ENCODE assay signal across 8 mouse cellular contexts in the genomic region with DNA sequence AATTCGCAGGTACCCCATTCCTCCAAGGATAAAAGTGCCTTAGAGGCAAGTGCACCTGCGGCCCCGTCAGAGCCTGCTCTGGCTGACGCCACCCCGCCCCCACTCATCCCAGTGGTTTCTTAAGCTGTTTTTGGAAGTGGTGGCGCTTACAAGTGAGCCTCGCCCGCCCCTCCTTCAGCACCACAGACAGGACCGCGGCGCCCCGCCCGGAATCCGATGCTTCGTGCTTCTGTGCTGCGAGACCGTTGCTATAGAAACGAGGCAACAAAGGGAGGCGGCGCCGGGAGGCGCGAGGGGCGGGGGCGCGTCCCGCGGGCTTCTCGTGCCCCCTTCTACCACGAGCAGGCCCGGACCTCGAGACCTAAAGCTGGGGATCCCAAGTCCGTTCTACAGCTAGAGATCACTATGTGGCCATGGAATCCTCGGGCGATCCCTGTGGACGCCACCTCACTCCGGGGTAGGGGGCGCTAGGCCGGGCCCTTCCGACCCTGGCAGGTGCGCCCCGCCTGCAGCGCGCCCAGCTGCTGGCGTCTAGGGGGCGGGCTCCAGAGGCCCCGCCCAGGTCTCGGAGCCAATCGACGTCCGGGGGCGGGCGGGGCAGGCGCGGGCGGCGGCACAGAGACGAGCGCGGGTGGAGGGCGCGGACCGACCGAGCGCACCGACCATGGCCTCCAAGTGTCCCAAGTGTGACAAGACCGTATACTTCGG. TPM values are rescaled to one million over a fixed set of nuclear protein-coding genes. Genes with fewer than 3 reads are reported as not detected.
DNase-seq lines count a peak whose midpoint lies in the region; ATAC-seq lines count a peak whose summit lies in the region.

Gene Crip2 (plus strand): TSS at position 329 of the 708 bp plus-strand sequence.

- DNase-seq in adrenal gland, adult 18-20 months (ENCODE audit: low spot score in 2 of 2), result peak; percentile 83 to 85
- peak; percentile 96 for DNase-seq in embryo, embryonic 11 days
- peak; percentile 90 for DNase-seq in gastrocnemius, postnatal 25 days
- peak; percentile 93 for DNase-seq in left cerebral cortex, adult 9 months (ENCODE audit: low spot score in 2 of 2)
- DNase-seq in skeletal muscle tissue, adult 2 months (ENCODE audit: low read depth, low spot score), result peak; percentile 81
- no peak for DNase-seq in adipocyte (ENCODE audit: low spot score)

- peak; percentile 87 for ATAC-seq in inflammation-experienced regulatory T-cells, adult 6 months
- ATAC-seq in megakaryocyte progenitor cell, adult 5-6 weeks (replicated peaks; ENCODE audit: poor library complexity), result peak; percentile 67

RNA-seq across cellular contexts. Expression of gene Crip2, which starts in this region (rescaled TPM):
- total RNA-seq in adrenal gland, adult 18-20 months (2021), result 10 to 100 TPM; 48.1 to 55.6 TPM
- 10 to 100 TPM; 39.5 to 52.5 TPM for total RNA-seq in gastrocnemius, postnatal 25 days (2021)
- polyA plus RNA-seq in inflammation-experienced regulatory T-cells, adult 6 months (2017; shearing (Covaris generic)), result 10 to 100 TPM in 1 of 3 experiments, 1 to 10 TPM in 2; 4.9 to 10.4 (median 6.0) TPM
- total RNA-seq in megakaryocyte progenitor cell, adult 5-6 weeks (2015), result 0.77 and 1.1 TPM in 2 replicates
- 0.57 and 1.2 TPM in 2 replicates for total RNA-seq in megakaryocyte progenitor cell, adult 5-6 weeks (2017)

Comparison
In these comparisons a context has a peak if more than half of its experiments do, and no peak if none do; other contexts are left out.
1. RNA of gene Crip2 (total RNA-seq): 48.1 to 55.6 TPM in adrenal gland, adult 18-20 months and 39.5 to 52.5 TPM in gastrocnemius, postnatal 25 days; 0.57 to 1.2 TPM in megakaryocyte progenitor cell, adult 5-6 weeks; every median in the first group is over 10 times any median in the second.